Mouse (Mus musculus): ENCODE measurements around the gene Gldc. TPM values are rescaled to one million over a fixed set of nuclear protein-coding genes. Genes with fewer than 3 reads are reported as not detected.

Gldc gene
- polyA plus RNA-seq, 1 experiment: 74.2 TPM

GRCm38 (mm10) chr19:30091644-30092295 is 83.5 kb downstream of the Gldc start:
- WGBS: 85% methylated on average over 12 of the region's 12 CpGs
- Histone ChIP-seq H3K4me1 (ENCODE audit: control insufficient read depth, insufficient read depth, low read length) (no peaks in the 10 kb centered on the region), H3K27me3 (replicated peaks; ENCODE audit: control insufficient read depth, insufficient read depth, low read length) (no peaks in the 10 kb centered on the region), H3K36me3 (ENCODE audit: control insufficient read depth, insufficient read depth, low read length) (peaks cover 4% of the 10 kb centered on the region), H3K27ac (ENCODE audit: insufficient read depth, low read depth, low read length) (no peak overlapping the region), H3K4me3 (ENCODE audit: insufficient read depth, low read depth, low read length) (no peak overlapping the region)
- TF ChIP-seq CTCF (conservative IDR thresholded peaks at IDR 0.05; ENCODE audit: insufficient read depth, insufficient read length, low read depth, low read length) (no peak), POLR2A (IDR thresholded peaks at IDR 0.05; ENCODE audit: low read depth, low read length) (no peak)
- no peak for DNase-seq

GRCm38 (mm10) chr19:30090163-30090562 is 85.1 kb downstream of the Gldc start:
- H3K27ac ChIP-seq (ENCODE audit: insufficient read depth, low read depth, low read length): no peak overlapping the region
- no peaks in the 10 kb centered on the region for H3K27me3 ChIP-seq (replicated peaks; ENCODE audit: control insufficient read depth, insufficient read depth, low read length)
- peaks cover 6% of the 10 kb centered on the region for H3K36me3 ChIP-seq (ENCODE audit: control insufficient read depth, insufficient read depth, low read length)
- H3K4me1 ChIP-seq (ENCODE audit: control insufficient read depth, insufficient read depth, low read length): no peaks in the 10 kb centered on the region
- DNase-seq: no peak
- TF ChIP-seq POLR2A (IDR thresholded peaks at IDR 0.05; ENCODE audit: low read depth, low read length): no peak
- TF ChIP-seq CTCF (conservative IDR thresholded peaks at IDR 0.05; ENCODE audit: insufficient read depth, insufficient read length, low read depth, low read length): no peak
- 83% methylated on average over 6 of the region's 6 CpGs for WGBS
- no peak overlapping the region for H3K4me3 ChIP-seq (ENCODE audit: insufficient read depth, low read depth, low read length)

- H3K27me3 ChIP-seq (replicated peaks; ENCODE audit: control insufficient read depth, insufficient read depth, low read length): no peaks in the 10 kb centered on the region
- no peak overlapping the region for H3K4me3 ChIP-seq (ENCODE audit: insufficient read depth, low read depth, low read length)
- no peaks in the 10 kb centered on the region for H3K36me3 ChIP-seq (ENCODE audit: control insufficient read depth, insufficient read depth, low read length)
- no peak overlapping the region for H3K27ac ChIP-seq (ENCODE audit: insufficient read depth, low read depth, low read length)
- H3K4me1 ChIP-seq (ENCODE audit: control insufficient read depth, insufficient read depth, low read length): no peaks in the 10 kb centered on the region
- no peak for DNase-seq
- no peak for TF ChIP-seq CTCF (conservative IDR thresholded peaks at IDR 0.05; ENCODE audit: insufficient read depth, insufficient read length, low read depth, low read length)
- TF ChIP-seq POLR2A (IDR thresholded peaks at IDR 0.05; ENCODE audit: low read depth, low read length): no peak
- WGBS: 65% methylated on average over 4 of the region's 4 CpGs
Observed at GRCm38 (mm10) chr19:30065797-30066196, 109.4 kb downstream of the Gldc start.

GRCm38 (mm10) chr19:30054218-30054617 is 121.0 kb downstream of the Gldc start:
- TF ChIP-seq POLR2A (IDR thresholded peaks at IDR 0.05; ENCODE audit: low read depth, low read length) (no peak), CTCF (conservative IDR thresholded peaks at IDR 0.05; ENCODE audit: insufficient read depth, insufficient read length, low read depth, low read length) (no peak)
- Histone ChIP-seq H3K4me3 (ENCODE audit: insufficient read depth, low read depth, low read length) (no peak overlapping the region), H3K27me3 (replicated peaks; ENCODE audit: control insufficient read depth, insufficient read depth, low read length) (no peaks in the 10 kb centered on the region), H3K27ac (ENCODE audit: insufficient read depth, low read depth, low read length) (no peak overlapping the region), H3K36me3 (ENCODE audit: control insufficient read depth, insufficient read depth, low read length) (no peaks in the 10 kb centered on the region; the same call in 1 of the 2 replicates), H3K4me1 (ENCODE audit: control insufficient read depth, insufficient read depth, low read length) (no peaks in the 10 kb centered on the region)
- DNase-seq: no peak
- 97% methylated on average over 2 of the region's 2 CpGs for WGBS

- WGBS: 92% methylated on average over 3 of the region's 3 CpGs
Observed at GRCm38 (mm10) chr19:30051479-30051878, 123.8 kb downstream of the Gldc start.

GRCm38 (mm10) chr19:30050584-30050983 is 124.6 kb downstream of the Gldc start:
- 84% methylated on average over 2 of the region's 2 CpGs for WGBS
- Histone ChIP-seq H3K27me3 (replicated peaks; ENCODE audit: control insufficient read depth, insufficient read depth, low read length) (no peaks in the 10 kb centered on the region), H3K36me3 (ENCODE audit: control insufficient read depth, insufficient read depth, low read length) (no peaks in the 10 kb centered on the region), H3K27ac (ENCODE audit: insufficient read depth, low read depth, low read length) (no peak overlapping the region), H3K4me1 (ENCODE audit: control insufficient read depth, insufficient read depth, low read length) (no peaks in the 10 kb centered on the region), H3K4me3 (ENCODE audit: insufficient read depth, low read depth, low read length) (no peak overlapping the region)
- no peak for TF ChIP-seq CTCF (conservative IDR thresholded peaks at IDR 0.05; ENCODE audit: insufficient read depth, insufficient read length, low read depth, low read length)
- no peak for TF ChIP-seq POLR2A (IDR thresholded peaks at IDR 0.05; ENCODE audit: low read depth, low read length)
- DNase-seq: no peak

More at GRCm38 (mm10) chr19:30051479-30051878, 123.8 kb downstream of the Gldc start:
- H3K27me3 ChIP-seq (replicated peaks; ENCODE audit: control insufficient read depth, insufficient read depth, low read length): no peaks in the 10 kb centered on the region
- TF ChIP-seq POLR2A (IDR thresholded peaks at IDR 0.05; ENCODE audit: low read depth, low read length): no peak
- TF ChIP-seq CTCF (conservative IDR thresholded peaks at IDR 0.05; ENCODE audit: insufficient read depth, insufficient read length, low read depth, low read length): no peak
- H3K4me3 ChIP-seq (ENCODE audit: insufficient read depth, low read depth, low read length): no peak overlapping the region
- H3K36me3 ChIP-seq (ENCODE audit: control insufficient read depth, insufficient read depth, low read length): no peaks in the 10 kb centered on the region; the same call in 1 of the 2 replicates
- no peaks in the 10 kb centered on the region for H3K4me1 ChIP-seq (ENCODE audit: control insufficient read depth, insufficient read depth, low read length)
- no peak for DNase-seq
- no peak overlapping the region for H3K27ac ChIP-seq (ENCODE audit: insufficient read depth, low read depth, low read length)

Other genes starting within 250 kb of the Gldc start
- gene Trpd52l3, start 171.6 kb downstream of the Gldc start, polyA plus RNA-seq (2012; rRNA removed): 0.04 TPM in 1 of 2 replicates, not detected in the other
- 25.4 and 26.5 TPM in 2 replicates for gene Uhrf2, start 144.9 kb downstream of the Gldc start, polyA plus RNA-seq (2012; rRNA removed)
- 0.59 and 0.73 TPM in 2 replicates for gene Mbl2, start 57.5 kb upstream of the Gldc start, polyA plus RNA-seq (2012; rRNA removed)